Mouse (Mus musculus) central nervous system, embryonic 14 days (tissue): ENCODE results near the gene Auts2. TPM values are rescaled to one million over a fixed set of nuclear protein-coding genes. Genes with fewer than 3 reads are reported as not detected.

ENCODE experiments used
- polyA plus RNA-seq: library from polyadenylated mRNA; depleted of rRNA; stranded (reverse); fragments of >200 nt; gene quantifications from 2 replicates; pipeline ENCODE4 v1.2.3, GENCODE M21; 2012; rRNA removed

Gene Auts2
- polyA plus RNA-seq, result 93.7 and 95.8 TPM in 2 replicates

GRCm38 (mm10) chr5:132543118-132544071, at the start of gene Auts2:
TSS of gene Auts2 (minus strand) at chr5:132543344.

